9 mouse cellular contexts compared by ENCODE assay signal in genomic region chr2:169300411-169300810, GRCm38 (mm10).
DNase-seq lines count a peak whose midpoint lies in the region.
"Had no signal": no experiment of that assay in that cellular context is flagged by ENCODE, and none has a peak within 500 bp of the region (broad histone marks: within the 10 kb centered on the region; RNA-seq: fewer than 3 reads in every experiment).

No protein-coding gene starts in this region.

- DNase-seq in left cerebral cortex, adult 11 months (ENCODE audit: low spot score): peak; percentile 47
- no peak for DNase-seq in left cerebral cortex, postnatal 4 days
- DNase-seq in frontal cortex, postnatal 14 days (ENCODE audit: low spot score in 2 of 2): peak; percentile 25 to 27
- peak; percentile 25 to 38 for DNase-seq in layer of hippocampus, postnatal 36 days
- peak; percentile 29 for DNase-seq in right cerebral cortex, postnatal 14 days
- no peak for DNase-seq in adrenal gland, postnatal 10 days
- no peak for DNase-seq in gastrocnemius, adult 18-20 months (ENCODE audit: low spot score)
- no peak for DNase-seq in kidney, postnatal 4 days
- DNase-seq: kidney, adult 11 months had no signal

- intact Hi-C loops in left cerebral cortex, postnatal 4 days (cut with DNase I): no loop called here

Comparison
In these comparisons a context has a peak if more than half of its experiments do, and no peak if none do; other contexts are left out.
1. DNase-seq: peak in left cerebral cortex, adult 11 months (single experiment), frontal cortex, postnatal 14 days (2 of 2), layer of hippocampus, postnatal 36 days (2 of 2) and right cerebral cortex, postnatal 14 days (single experiment); none in left cerebral cortex, postnatal 4 days (single experiment), adrenal gland, postnatal 10 days (single experiment), gastrocnemius, adult 18-20 months (single experiment) and kidney, postnatal 4 days (0 of 2).